Mouse (Mus musculus) heart, embryonic 12.5 days (tissue): Measurements from ENCODE around the gene Ms4a10. TPM values are rescaled to one million over a fixed set of nuclear protein-coding genes. Genes with fewer than 3 reads are reported as not detected.

Source experiments
- ATAC-seq: fragments of 200-750 bp; cut with Nextera tagmentation; 2 replicates; pipeline ENCODE4 v1.8.0; 2017; ENCODE audit warnings: moderate TSS enrichment, moderate library complexity; ENCODE audit not compliant: insufficient number of reproducible peaks, low FRiP score
- H3K27ac ChIP-seq: fragments of 300-500 bp; sonication (generic); 2 replicates; pipeline ENCODE4 v1.5.1; 2016; ENCODE audit warnings: mild to moderate bottlenecking, moderate library complexity; ENCODE audit not compliant: poor library complexity, severe bottlenecking
- H3K27me3 ChIP-seq: fragments of 300-500 bp; sonication (generic); replicated peaks from 2 replicates; pipeline ENCODE4 v1.6.1; 2016; ENCODE audit warnings: mild to moderate bottlenecking, moderate library complexity
- H3K36me3 ChIP-seq: fragments of 300-500 bp; sonication (generic); 2 replicates; pipeline ENCODE4 v1.6.1; 2016; ENCODE audit warnings: mild to moderate bottlenecking, moderate library complexity
- H3K4me1 ChIP-seq: fragments of 300-500 bp; sonication (generic); replicated peaks from 2 replicates; pipeline ENCODE4 v1.6.1; 2016; ENCODE audit warnings: mild to moderate bottlenecking
- H3K4me2 ChIP-seq: fragments of 300-500 bp; sonication (generic); 2 replicates; pipeline ENCODE4 v1.6.1; 2016; ENCODE audit warnings: mild to moderate bottlenecking, moderate library complexity
- H3K4me3 ChIP-seq: fragments of 300-500 bp; sonication (generic); 2 replicates; pipeline ENCODE4 v1.5.1; 2016; ENCODE audit warnings: mild to moderate bottlenecking
- H3K9ac ChIP-seq: fragments of 300-500 bp; sonication (generic); 2 replicates; pipeline ENCODE4 v1.6.1; 2016; ENCODE audit warnings: mild to moderate bottlenecking, moderate library complexity
- H3K9me3 ChIP-seq: fragments of 300-500 bp; sonication (generic); replicated peaks from 2 replicates; pipeline ENCODE4 v1.6.1; 2016; ENCODE audit warnings: mild to moderate bottlenecking, moderate library complexity
- WGBS: fragments of 180-500 bp; shearing (Covaris S2); methylation state at CpG from one replicate; pipeline ENCODE4 v1.1.7; 2016; 5-methylcytosine and 5-hydroxymethylcytosine counted together
- polyA plus RNA-seq: library from polyadenylated mRNA; unstranded; fragments of >200 nt; fragmentation: Nextera tagmentation; extraction: Ambion mirVana; gene quantifications from 2 replicates; pipeline ENCODE4 v1.2.1, GENCODE M21; 2016

Ms4a10 gene
- polyA plus RNA-seq, 1 experiment from 2014 or later = not detected

- Histone ChIP-seq H3K9ac (no peak overlapping the region), H3K27ac (no peak overlapping the region), H3K4me3 (no peak overlapping the region), H3K4me2 (no peak overlapping the region), H3K9me3 (no peaks in the 10 kb centered on the region), H3K4me1 (peaks cover 43% of the 10 kb centered on the region), H3K36me3 (peaks cover 21% of the 10 kb centered on the region), H3K27me3 (0 out of 2 replicates have a peak, but pooled peaks cover 5% of the 10 kb centered on the region)
- no peak for ATAC-seq
- 17% methylated on average over 3 of the region's 3 CpGs for whole genome bisulfite sequencing
Observed at GRCm38 (mm10) chr19:10938771-10939170, 35.7 kb downstream of the Ms4a10 start.

- no peak within 1 kb of the TSS for H3K4me3 ChIP-seq
- H3K9me3 ChIP-seq = no peaks in the 10 kb centered on the region
- H3K9ac ChIP-seq = 0 out of 2 replicates have a peak within 1 kb of the TSS, but pooled peaks have one; percentile 20
- ATAC-seq = no peak
- H3K27me3 ChIP-seq = 0 out of 2 replicates have a peak, but pooled peaks cover 5% of the 10 kb centered on the region
- no peak within 1 kb of the TSS for H3K27ac ChIP-seq
- WGBS = 8% methylated on average over 5 of the region's 5 CpGs
- H3K4me1 ChIP-seq = peaks cover 43% of the 10 kb centered on the region
- peak within 1 kb of the TSS; percentile 12; the same call in 1 of the 2 replicates for H3K4me2 ChIP-seq
- peaks cover 4% of the 10 kb centered on the region for H3K36me3 ChIP-seq
Observed at GRCm38 (mm10) chr19:10937110-10937563, 37.3 kb downstream of the Ms4a10 start, which contains the start of gene Ptgdr2. Ptgdr2 (plus strand) TSS chr19:10937160.

GRCm38 (mm10) chr19:10936077-10936476, 38.4 kb downstream of the Ms4a10 start:
- ATAC-seq = no peak
- Histone ChIP-seq H3K4me1 (peaks cover 40% of the 10 kb centered on the region), H3K4me2 (no peak overlapping the region), H3K27me3 (0 out of 2 replicates have a peak, but pooled peaks cover 5% of the 10 kb centered on the region), H3K36me3 (no peaks in the 10 kb centered on the region), H3K4me3 (no peak overlapping the region), H3K9ac (no peak overlapping the region), H3K9me3 (no peaks in the 10 kb centered on the region), H3K27ac (no peak overlapping the region)
- 81% methylated on average over 5 of the region's 5 CpGs for WGBS

GRCm38 (mm10) chr19:10935029-10935428, 39.4 kb downstream of the Ms4a10 start:
- no peak overlapping the region for H3K9ac ChIP-seq
- WGBS = 18% methylated on average over 5 of the region's 5 CpGs
- no peak overlapping the region for H3K4me2 ChIP-seq
- H3K27ac ChIP-seq = 0 out of 2 replicates have a peak overlapping the region, but pooled peaks have one; percentile 22
- 0 out of 2 replicates have a peak, but pooled peaks have one; percentile 36 for ATAC-seq
- no peaks in the 10 kb centered on the region for H3K36me3 ChIP-seq
- 0 out of 2 replicates have a peak, but pooled peaks cover 3% of the 10 kb centered on the region for H3K27me3 ChIP-seq
- H3K4me3 ChIP-seq = no peak overlapping the region
- peaks cover 30% of the 10 kb centered on the region for H3K4me1 ChIP-seq
- H3K9me3 ChIP-seq = no peaks in the 10 kb centered on the region

GRCm38 (mm10) chr19:10930641-10931040, 43.8 kb downstream of the Ms4a10 start:
- no peak overlapping the region for H3K27ac ChIP-seq
- no peak for ATAC-seq
- 0 out of 2 replicates have a peak, but pooled peaks cover 3% of the 10 kb centered on the region for H3K9me3 ChIP-seq
- H3K9ac ChIP-seq = no peak overlapping the region
- H3K4me1 ChIP-seq = peaks cover 24% of the 10 kb centered on the region
- no peak overlapping the region for H3K4me2 ChIP-seq
- no peak overlapping the region for H3K4me3 ChIP-seq
- H3K36me3 ChIP-seq = no peaks in the 10 kb centered on the region
- H3K27me3 ChIP-seq = no peaks in the 10 kb centered on the region
- WGBS = 54% methylated on average over 2 of the region's 2 CpGs

GRCm38 (mm10) chr19:10926666-10927065, 47.8 kb downstream of the Ms4a10 start:
- Histone ChIP-seq H3K4me2 (no peak overlapping the region), H3K9me3 (0 out of 2 replicates have a peak, but pooled peaks cover 3% of the 10 kb centered on the region), H3K36me3 (no peaks in the 10 kb centered on the region), H3K4me3 (no peak overlapping the region), H3K9ac (no peak overlapping the region), H3K27me3 (no peaks in the 10 kb centered on the region), H3K27ac (0 out of 2 replicates have a peak overlapping the region, but pooled peaks have one; percentile 47), H3K4me1 (peaks cover 12% of the 10 kb centered on the region)
- WGBS = 33% methylated on average over 4 of the region's 4 CpGs
- no peak for ATAC-seq

GRCm38 (mm10) chr19:10926123-10926621, 48.3 kb downstream of the Ms4a10 start:
- Histone ChIP-seq H3K36me3 (no peaks in the 10 kb centered on the region), H3K4me1 (peaks cover 12% of the 10 kb centered on the region), H3K4me3 (no peak overlapping the region), H3K27ac (no peak overlapping the region), H3K9ac (no peak overlapping the region), H3K4me2 (no peak overlapping the region), H3K9me3 (0 out of 2 replicates have a peak, but pooled peaks cover 3% of the 10 kb centered on the region), H3K27me3 (no peaks in the 10 kb centered on the region)
- ATAC-seq = no peak
- WGBS = 64% methylated on average over 6 of the region's 6 CpGs

GRCm38 (mm10) chr19:10924220-10924619, 50.2 kb downstream of the Ms4a10 start:
- no peak overlapping the region for H3K4me3 ChIP-seq
- no peak overlapping the region for H3K9ac ChIP-seq
- no peak overlapping the region for H3K27ac ChIP-seq
- peaks cover 12% of the 10 kb centered on the region for H3K4me1 ChIP-seq
- no peaks in the 10 kb centered on the region for H3K36me3 ChIP-seq
- 43% methylated on average over 4 of the region's 4 CpGs for WGBS
- 0 out of 2 replicates have a peak, but pooled peaks cover 3% of the 10 kb centered on the region for H3K9me3 ChIP-seq
- no peaks in the 10 kb centered on the region for H3K27me3 ChIP-seq
- no peak for ATAC-seq
- H3K4me2 ChIP-seq = no peak overlapping the region

- H3K36me3 ChIP-seq = no peaks in the 10 kb centered on the region
- H3K4me2 ChIP-seq = no peak overlapping the region
- no peaks in the 10 kb centered on the region for H3K9me3 ChIP-seq
- no peak for ATAC-seq
- H3K27ac ChIP-seq = no peak overlapping the region
- 66% methylated on average over 3 of the region's 3 CpGs for WGBS
- no peaks in the 10 kb centered on the region for H3K27me3 ChIP-seq
- H3K4me1 ChIP-seq = peaks cover 20% of the 10 kb centered on the region
- no peak overlapping the region for H3K9ac ChIP-seq
- no peak overlapping the region for H3K4me3 ChIP-seq
Observed at GRCm38 (mm10) chr19:10921058-10921457, 53.4 kb downstream of the Ms4a10 start.

GRCm38 (mm10) chr19:10920532-10920931, 53.9 kb downstream of the Ms4a10 start, which contains the start of gene Zp1:
Zp1 (minus strand) TSS chr19:10920632.
- Histone ChIP-seq H3K9me3 (no peaks in the 10 kb centered on the region), H3K4me3 (no peak within 1 kb of the TSS), H3K27me3 (no peaks in the 10 kb centered on the region), H3K27ac (no peak within 1 kb of the TSS), H3K4me2 (no peak within 1 kb of the TSS), H3K9ac (no peak within 1 kb of the TSS), H3K36me3 (no peaks in the 10 kb centered on the region), H3K4me1 (peaks cover 15% of the 10 kb centered on the region)
- ATAC-seq = no peak
- 56% methylated on average over 2 of the region's 2 CpGs for WGBS

GRCm38 (mm10) chr19:10918321-10918991, 56.0 kb downstream of the Ms4a10 start:
- Histone ChIP-seq H3K27ac (no peak overlapping the region), H3K4me3 (no peak overlapping the region), H3K27me3 (no peaks in the 10 kb centered on the region), H3K4me1 (peaks cover 29% of the 10 kb centered on the region), H3K9me3 (no peaks in the 10 kb centered on the region), H3K4me2 (no peak overlapping the region), H3K36me3 (no peaks in the 10 kb centered on the region), H3K9ac (no peak overlapping the region)
- no peak for ATAC-seq
- 80% methylated on average over 10 of the region's 10 CpGs for WGBS
